Mouse (Mus musculus): ENCODE results near the gene Mtus2. TPM values are rescaled to one million over a fixed set of nuclear protein-coding genes. Genes with fewer than 3 reads are reported as not detected.
"Not testable (repeated sequence)": the region's sequence is repeated elsewhere in the genome, so short reads cannot be mapped to it uniquely, and the experiment has no call there.

The Mtus2 gene
- total and polyA plus RNA-seq, 2 experiments from 2014 or later: 33.6 to 40.4 TPM

DNA sequence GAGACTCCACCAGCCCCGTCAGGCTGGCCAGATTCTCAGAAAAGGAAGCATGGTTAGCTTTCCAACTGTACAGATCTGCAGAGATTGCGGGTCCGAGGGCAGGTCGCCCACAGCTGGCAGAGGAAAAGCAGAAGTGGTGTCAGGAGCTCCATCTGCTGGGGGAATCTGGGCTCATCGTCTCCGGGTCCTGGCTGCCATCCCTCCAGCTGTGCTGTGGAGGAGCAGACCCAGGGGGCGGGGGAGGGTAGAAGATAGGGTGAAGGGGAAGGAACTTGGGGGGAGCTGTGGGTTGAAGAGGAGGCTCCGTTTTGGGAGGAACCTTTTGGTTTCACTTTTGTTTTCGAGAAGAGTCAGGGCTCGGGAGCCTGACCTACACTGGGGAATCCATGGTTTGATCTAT is 353.7 kb downstream of the Mtus2 start:
- no peak for TF ChIP-seq CTCF (IDR thresholded peaks at IDR 0.05; ENCODE audit: low read depth)
- 74% methylated on average over 10 of the region's 10 CpGs for WGBS
- DNase-seq (ENCODE audit: low spot score) (no peak), ATAC-seq (no peak)
- Histone ChIP-seq H3K27me3 (ENCODE audit: insufficient read depth, low read length) (no peaks in the 10 kb centered on the region), H3K4me1 (ENCODE audit: insufficient read depth, low read length) (no peaks in the 10 kb centered on the region), H3K4me2 (ENCODE audit: low read depth, low read length) (no peak overlapping the region), H3K9ac (replicated peaks; ENCODE audit: low read length) (no peak overlapping the region), H3K4me3 (ENCODE audit: low read length) (no peak overlapping the region), H3K27ac (no peak overlapping the region), H3K9me3 (ENCODE audit: low read length) (no peaks in the 10 kb centered on the region), H3K36me3 (ENCODE audit: insufficient read depth, low read length) (0 out of 2 replicates have a peak, but pooled peaks cover 7% of the 10 kb centered on the region)

GRCm38 (mm10) chr5:148312443-148312842 is 355.3 kb downstream of the Mtus2 start:
- no peaks in the 10 kb centered on the region for H3K9me3 ChIP-seq (ENCODE audit: low read length)
- TF ChIP-seq CTCF (IDR thresholded peaks at IDR 0.05; ENCODE audit: low read depth): peak; percentile 23; the same call in 1 of the 2 replicates
- H3K4me3 ChIP-seq (ENCODE audit: low read length): no peak overlapping the region
- 59% methylated on average over 2 of the region's 2 CpGs for WGBS
- H3K9ac ChIP-seq (replicated peaks; ENCODE audit: low read length): no peak overlapping the region
- H3K36me3 ChIP-seq (ENCODE audit: insufficient read depth, low read length): no peaks in the 10 kb centered on the region
- DNase-seq (ENCODE audit: low spot score) (no peak), ATAC-seq (no peak)
- H3K27ac ChIP-seq: no peak overlapping the region
- no peaks in the 10 kb centered on the region for H3K27me3 ChIP-seq (ENCODE audit: insufficient read depth, low read length)
- H3K4me1 ChIP-seq (ENCODE audit: insufficient read depth, low read length): no peaks in the 10 kb centered on the region
- H3K4me2 ChIP-seq (ENCODE audit: low read depth, low read length): no peak overlapping the region

- no peak for DNase-seq (ENCODE audit: low spot score)
- Histone ChIP-seq H3K36me3 (ENCODE audit: insufficient read depth, low read length) (no peaks in the 10 kb centered on the region), H3K4me3 (ENCODE audit: low read length) (no peak overlapping the region), H3K9ac (replicated peaks; ENCODE audit: low read length) (no peak overlapping the region), H3K9me3 (ENCODE audit: low read length) (no peaks in the 10 kb centered on the region), H3K4me1 (ENCODE audit: insufficient read depth, low read length) (no peaks in the 10 kb centered on the region), H3K27ac (no peak overlapping the region), H3K4me2 (ENCODE audit: low read depth, low read length) (no peak overlapping the region), H3K27me3 (ENCODE audit: insufficient read depth, low read length) (no peaks in the 10 kb centered on the region)
- ATAC-seq: no peak
- WGBS: 87% methylated on average over 5 of the region's 5 CpGs
- TF ChIP-seq CTCF (IDR thresholded peaks at IDR 0.05; ENCODE audit: low read depth): no peak
These were observed 357.8 kb downstream of the Mtus2 start for GRCm38 (mm10) chr5:148314931-148315330.

GRCm38 (mm10) chr5:148325317-148325885 is 368.3 kb downstream of the Mtus2 start:
- H3K4me1 ChIP-seq (ENCODE audit: insufficient read depth, low read length): no peaks in the 10 kb centered on the region
- peak; percentile 79 for DNase-seq (ENCODE audit: low spot score)
- no peaks in the 10 kb centered on the region for H3K36me3 ChIP-seq (ENCODE audit: insufficient read depth, low read length)
- H3K27ac ChIP-seq: no peak overlapping the region
- ATAC-seq: 0 out of 2 replicates have a peak, but pooled peaks have one; percentile 43
- H3K4me2 ChIP-seq (ENCODE audit: low read depth, low read length): no peak overlapping the region
- TF ChIP-seq CTCF (IDR thresholded peaks at IDR 0.05; ENCODE audit: low read depth): peak; percentile 96
- no peak overlapping the region for H3K4me3 ChIP-seq (ENCODE audit: low read length)
- no peaks in the 10 kb centered on the region for H3K9me3 ChIP-seq (ENCODE audit: low read length)
- no peak overlapping the region for H3K9ac ChIP-seq (replicated peaks; ENCODE audit: low read length)
- WGBS: 50% methylated on average over 4 of the region's 4 CpGs
- no peaks in the 10 kb centered on the region for H3K27me3 ChIP-seq (ENCODE audit: insufficient read depth, low read length)

GRCm38 (mm10) chr5:148326295-148326694 is 369.2 kb downstream of the Mtus2 start:
- not testable (repeated sequence) for ATAC-seq; H3K4me1 ChIP-seq (ENCODE audit: insufficient read depth, low read length); H3K9me3 ChIP-seq (ENCODE audit: low read length); H3K36me3 ChIP-seq (ENCODE audit: insufficient read depth, low read length); H3K4me3 ChIP-seq (ENCODE audit: low read length); H3K27me3 ChIP-seq (ENCODE audit: insufficient read depth, low read length); H3K27ac ChIP-seq; H3K9ac ChIP-seq (replicated peaks; ENCODE audit: low read length); H3K4me2 ChIP-seq (ENCODE audit: low read depth, low read length); DNase-seq (ENCODE audit: low spot score)
- WGBS: 96% methylated on average over 9 of the region's 9 CpGs

DNA sequence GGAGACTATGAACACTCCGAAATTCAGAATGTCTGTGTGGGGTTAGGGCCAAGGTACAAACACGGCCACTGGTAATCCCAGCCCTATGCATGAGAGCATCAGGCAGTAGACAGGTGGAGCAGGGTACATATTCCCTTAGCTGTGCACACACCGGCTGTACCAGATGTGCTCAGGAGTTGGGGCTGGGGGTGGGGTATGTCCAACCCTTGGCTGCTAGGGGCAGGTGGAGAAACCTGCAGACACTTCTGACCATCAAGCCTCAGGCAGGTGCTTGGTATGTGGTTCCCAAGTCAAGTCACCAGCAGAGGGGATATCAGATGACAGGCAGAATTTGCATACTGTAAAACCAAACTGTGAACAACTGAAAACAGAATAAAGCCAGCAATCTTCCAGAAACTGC is 371.9 kb downstream of the Mtus2 start:
- no peak for DNase-seq (ENCODE audit: low spot score)
- H3K27me3 ChIP-seq (ENCODE audit: insufficient read depth, low read length): no peaks in the 10 kb centered on the region
- no peak overlapping the region for H3K4me3 ChIP-seq (ENCODE audit: low read length)
- TF ChIP-seq CTCF (IDR thresholded peaks at IDR 0.05; ENCODE audit: low read depth): no peak
- H3K36me3 ChIP-seq (ENCODE audit: insufficient read depth, low read length): peaks cover 9% of the 10 kb centered on the region; the same call in 1 of the 2 replicates
- H3K27ac ChIP-seq: no peak overlapping the region
- no peaks in the 10 kb centered on the region for H3K9me3 ChIP-seq (ENCODE audit: low read length)
- 89% methylated on average over 3 of the region's 3 CpGs for WGBS
- H3K4me2 ChIP-seq (ENCODE audit: low read depth, low read length): no peak overlapping the region
- ATAC-seq: no peak
- H3K9ac ChIP-seq (replicated peaks; ENCODE audit: low read length): no peak overlapping the region
- no peaks in the 10 kb centered on the region for H3K4me1 ChIP-seq (ENCODE audit: insufficient read depth, low read length)

- WGBS: 62% methylated on average over 11 of the region's 11 CpGs
These were observed 374.2 kb downstream of the Mtus2 start for GRCm38 (mm10) chr5:148331229-148331776.

More at GRCm38 (mm10) chr5:148331229-148331776, 374.2 kb downstream of the Mtus2 start:
- ATAC-seq (no peak), DNase-seq (ENCODE audit: low spot score) (peak; percentile 55)
- TF ChIP-seq CTCF (IDR thresholded peaks at IDR 0.05; ENCODE audit: low read depth): no peak
- Histone ChIP-seq H3K9me3 (ENCODE audit: low read length) (no peaks in the 10 kb centered on the region), H3K4me1 (ENCODE audit: insufficient read depth, low read length) (no peaks in the 10 kb centered on the region), H3K9ac (replicated peaks; ENCODE audit: low read length) (no peak overlapping the region), H3K27ac (peak overlapping the region; percentile 45; the same call in 1 of the 2 replicates), H3K27me3 (ENCODE audit: insufficient read depth, low read length) (no peaks in the 10 kb centered on the region), H3K4me3 (ENCODE audit: low read length) (no peak overlapping the region), H3K4me2 (ENCODE audit: low read depth, low read length) (no peak overlapping the region), H3K36me3 (ENCODE audit: insufficient read depth, low read length) (peaks cover 13% of the 10 kb centered on the region; the same call in 1 of the 2 replicates)
